Mouse (Mus musculus) embryonic facial prominence, embryonic 12.5 days (tissue): ENCODE data around the gene 4933430I17Rik. TPM values are rescaled to one million over a fixed set of nuclear protein-coding genes. Genes with fewer than 3 reads are reported as not detected.
"Not testable (repeated sequence)": the region's sequence is repeated elsewhere in the genome, so short reads cannot be mapped to it uniquely, and the experiment has no call there.

ENCODE experiments used
- ATAC-seq: fragments of 200-750 bp; cut with Nextera tagmentation; 2 replicates; pipeline ENCODE4 v1.8.0; 2017; ENCODE audit not compliant: insufficient number of reproducible peaks, insufficient read depth, low FRiP score, low TSS enrichment
- H3K27ac ChIP-seq: fragments of 300-500 bp; sonication (generic); 2 replicates; pipeline ENCODE4 v1.5.1; 2016; ENCODE audit warnings: mild to moderate bottlenecking
- H3K27me3 ChIP-seq: fragments of 300-500 bp; sonication (generic); 2 replicates; pipeline ENCODE4 v1.6.1; 2016; ENCODE audit warnings: mild to moderate bottlenecking, moderate library complexity
- H3K36me3 ChIP-seq: fragments of 300-500 bp; sonication (generic); 2 replicates; pipeline ENCODE4 v1.6.1; 2016; ENCODE audit warnings: mild to moderate bottlenecking
- H3K4me1 ChIP-seq: fragments of 300-500 bp; sonication (generic); 2 replicates; pipeline ENCODE4 v1.6.1; 2016
- H3K4me2 ChIP-seq: fragments of 300-500 bp; sonication (generic); replicated peaks from 2 replicates; pipeline ENCODE4 v1.6.1; 2016; ENCODE audit warnings: mild to moderate bottlenecking, moderate library complexity
- H3K4me3 ChIP-seq: fragments of 300-500 bp; sonication (generic); 2 replicates; pipeline ENCODE4 v1.5.1; 2016; ENCODE audit warnings: mild to moderate bottlenecking
- H3K9ac ChIP-seq: fragments of 300-500 bp; sonication (generic); 2 replicates; pipeline ENCODE4 v1.6.1; 2016; ENCODE audit warnings: mild to moderate bottlenecking, moderate library complexity
- H3K9me3 ChIP-seq: fragments of 300-500 bp; sonication (generic); 2 replicates; pipeline ENCODE4 v1.6.1; 2016; ENCODE audit warnings: mild to moderate bottlenecking, moderate library complexity
- WGBS: fragments of 180-500 bp; shearing (Covaris S2); methylation state at CpG from one replicate; pipeline ENCODE4 v1.1.7; 2016; 5-methylcytosine and 5-hydroxymethylcytosine counted together
- polyA plus RNA-seq: library from polyadenylated mRNA; unstranded; fragments of >200 nt; fragmentation: Nextera tagmentation; extraction: Ambion mirVana; gene quantifications from 2 replicates; pipeline ENCODE4 v1.2.1, GENCODE M21; 2016

4933430I17Rik gene
- polyA plus RNA-seq = 0.45 and 0.99 TPM in 2 replicates

DNA sequence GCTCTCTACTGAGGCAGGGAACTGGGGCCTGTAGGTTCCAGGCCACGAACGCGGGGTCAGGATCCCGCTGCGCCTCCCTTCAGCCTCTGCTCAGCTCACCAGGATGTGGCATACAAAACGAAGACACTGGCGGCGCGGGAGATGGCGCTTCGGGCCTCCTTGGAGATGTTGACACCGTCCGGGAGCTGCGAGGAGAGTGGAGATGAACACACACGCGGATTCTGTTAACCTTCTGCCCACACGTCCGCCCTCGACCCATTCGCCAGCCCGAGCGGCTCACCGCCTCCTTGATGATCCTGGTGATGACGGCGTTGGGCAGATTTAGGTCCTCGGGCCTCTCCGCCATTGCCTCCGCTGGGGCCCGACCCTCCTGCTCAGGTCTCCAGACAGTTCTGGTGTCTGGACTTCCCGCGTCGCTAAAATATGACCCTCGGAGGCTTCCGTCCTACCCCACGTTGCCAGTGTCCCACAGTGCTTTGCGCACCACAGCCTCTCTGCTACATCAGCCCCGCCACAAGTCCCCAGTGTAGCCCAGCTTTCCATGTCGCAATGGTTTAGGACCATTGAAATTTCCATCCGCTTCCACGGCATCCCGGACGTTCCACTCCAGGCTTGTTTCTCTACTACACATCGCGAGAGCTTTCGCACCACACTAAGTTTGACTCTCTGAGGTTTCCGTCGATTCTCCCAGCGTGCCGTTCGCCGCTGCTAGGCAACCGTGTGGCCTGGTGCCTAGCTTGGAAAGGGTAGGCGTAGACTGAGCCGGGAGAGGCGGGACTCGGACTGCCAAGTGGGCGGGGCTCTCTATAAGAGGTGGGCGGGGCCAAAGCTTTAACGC is at the start of gene 4933430I17Rik, which contains the start of gene Pole3:
4933430I17Rik (plus strand) TSS at position 719 of the 838 bp plus-strand sequence.
Pole3 (minus strand) TSS at position 418 of the 838 bp plus-strand sequence.
- peak within 1 kb of the TSS; percentile 68 for H3K4me2 ChIP-seq
- ATAC-seq = peak; percentile 98
- peaks cover 9% of the 10 kb centered on the region for H3K4me1 ChIP-seq
- peak within 1 kb of the TSS; percentile 83 for H3K4me3 ChIP-seq
- H3K27ac ChIP-seq = peak within 1 kb of the TSS; percentile 95
- peaks cover 16% of the 10 kb centered on the region for H3K36me3 ChIP-seq
- no peaks in the 10 kb centered on the region for H3K9me3 ChIP-seq
- H3K9ac ChIP-seq = peak within 1 kb of the TSS; percentile 78
- WGBS = under 1% methylated on average over 59 of the region's 59 CpGs
- no peaks in the 10 kb centered on the region for H3K27me3 ChIP-seq

DNA sequence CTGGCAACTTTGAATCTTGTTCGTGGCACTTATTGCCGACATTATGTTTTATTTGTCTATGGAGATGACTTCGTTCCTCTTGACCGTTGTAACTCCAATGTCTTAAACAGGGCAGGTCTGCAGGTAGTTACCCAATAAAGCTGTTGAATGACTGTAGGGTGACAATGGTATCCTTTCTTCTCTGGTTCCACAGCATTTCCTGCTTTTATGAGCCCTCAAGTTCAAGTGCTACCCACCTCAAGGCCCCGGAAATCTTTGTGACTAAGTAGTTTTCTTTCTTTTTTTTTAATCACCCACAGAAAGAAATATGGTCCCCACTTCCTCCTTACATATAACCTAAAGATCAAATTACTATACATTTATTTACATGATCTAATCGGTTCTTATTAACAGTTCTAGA is 49.4 kb upstream of the 4933430I17Rik start:
- WGBS = 87% methylated on average over 6 of the region's 6 CpGs
- Histone ChIP-seq H3K4me3 (no peak overlapping the region), H3K9ac (no peak overlapping the region), H3K4me2 (no peak overlapping the region), H3K4me1 (peaks cover 11% of the 10 kb centered on the region), H3K27me3 (peaks cover 24% of the 10 kb centered on the region), H3K36me3 (no peaks in the 10 kb centered on the region), H3K27ac (no peak overlapping the region), H3K9me3 (no peaks in the 10 kb centered on the region)
- ATAC-seq = no peak

DNA sequence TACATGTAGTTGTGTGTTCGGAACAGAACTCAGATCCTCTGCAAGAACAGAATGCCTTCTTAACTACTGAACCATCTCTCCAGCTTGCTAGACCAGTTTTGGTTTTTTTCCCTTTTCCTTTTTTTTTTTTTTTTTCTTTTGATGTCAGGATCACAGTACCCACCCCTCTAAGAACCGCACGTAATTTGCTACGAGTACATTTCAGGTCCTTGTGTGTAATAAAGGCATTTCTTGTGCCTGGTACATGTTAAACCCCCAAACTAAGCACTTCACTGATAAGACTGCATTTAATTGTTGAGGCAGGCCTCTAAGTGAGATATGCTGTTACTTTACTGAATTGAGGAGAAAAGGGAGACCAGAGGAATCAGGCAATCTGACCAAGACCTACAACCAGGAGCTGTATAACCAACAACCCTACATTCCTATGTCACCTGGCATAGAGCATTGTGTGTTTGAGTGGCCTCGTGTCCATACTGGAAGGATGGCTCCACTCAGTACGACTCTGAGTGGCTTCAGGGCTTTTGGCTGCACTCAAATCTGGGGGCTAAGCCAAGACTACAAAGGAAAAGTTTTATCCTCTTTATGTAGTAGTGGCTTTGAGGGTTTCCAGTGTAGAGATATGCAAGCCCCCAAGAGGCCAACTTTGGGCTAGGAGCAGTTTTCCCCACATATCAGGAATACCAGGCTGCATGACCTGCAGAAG is 47.5 kb upstream of the 4933430I17Rik start:
- H3K9ac ChIP-seq = no peak overlapping the region
- 79% methylated on average over 6 of the region's 6 CpGs for WGBS
- H3K27me3 ChIP-seq = peaks cover 25% of the 10 kb centered on the region
- H3K36me3 ChIP-seq = no peaks in the 10 kb centered on the region
- peaks cover 11% of the 10 kb centered on the region for H3K4me1 ChIP-seq
- H3K4me2 ChIP-seq = no peak overlapping the region
- no peaks in the 10 kb centered on the region for H3K9me3 ChIP-seq
- ATAC-seq = no peak
- no peak overlapping the region for H3K4me3 ChIP-seq
- no peak overlapping the region for H3K27ac ChIP-seq

DNA sequence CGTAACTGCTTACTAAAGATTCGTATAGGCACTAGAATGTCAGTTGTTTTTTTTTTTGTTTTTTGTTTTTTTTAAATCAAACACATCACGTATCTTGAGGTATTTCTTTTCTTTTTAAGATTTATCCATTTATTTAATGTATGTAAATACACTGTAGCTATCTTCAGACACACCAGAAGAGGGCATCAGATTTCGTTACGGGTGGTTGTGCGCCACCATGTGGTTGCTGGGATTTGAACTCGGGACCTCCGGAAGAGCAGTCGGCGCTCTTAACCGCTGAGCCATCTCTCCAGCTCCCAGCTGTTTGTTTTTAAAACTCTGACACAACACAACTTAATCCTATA is 45.6 kb upstream of the 4933430I17Rik start:
- 13% methylated on average over 11 of the region's 11 CpGs for WGBS
- H3K9me3 ChIP-seq, H3K36me3 ChIP-seq, H3K9ac ChIP-seq, H3K27ac ChIP-seq, ATAC-seq: not testable (repeated sequence)
- Histone ChIP-seq H3K4me3 (peak overlapping the region; percentile 44), H3K4me1 (peaks cover 11% of the 10 kb centered on the region), H3K4me2 (peak overlapping the region; percentile 88), H3K27me3 (peaks cover 27% of the 10 kb centered on the region)

DNA sequence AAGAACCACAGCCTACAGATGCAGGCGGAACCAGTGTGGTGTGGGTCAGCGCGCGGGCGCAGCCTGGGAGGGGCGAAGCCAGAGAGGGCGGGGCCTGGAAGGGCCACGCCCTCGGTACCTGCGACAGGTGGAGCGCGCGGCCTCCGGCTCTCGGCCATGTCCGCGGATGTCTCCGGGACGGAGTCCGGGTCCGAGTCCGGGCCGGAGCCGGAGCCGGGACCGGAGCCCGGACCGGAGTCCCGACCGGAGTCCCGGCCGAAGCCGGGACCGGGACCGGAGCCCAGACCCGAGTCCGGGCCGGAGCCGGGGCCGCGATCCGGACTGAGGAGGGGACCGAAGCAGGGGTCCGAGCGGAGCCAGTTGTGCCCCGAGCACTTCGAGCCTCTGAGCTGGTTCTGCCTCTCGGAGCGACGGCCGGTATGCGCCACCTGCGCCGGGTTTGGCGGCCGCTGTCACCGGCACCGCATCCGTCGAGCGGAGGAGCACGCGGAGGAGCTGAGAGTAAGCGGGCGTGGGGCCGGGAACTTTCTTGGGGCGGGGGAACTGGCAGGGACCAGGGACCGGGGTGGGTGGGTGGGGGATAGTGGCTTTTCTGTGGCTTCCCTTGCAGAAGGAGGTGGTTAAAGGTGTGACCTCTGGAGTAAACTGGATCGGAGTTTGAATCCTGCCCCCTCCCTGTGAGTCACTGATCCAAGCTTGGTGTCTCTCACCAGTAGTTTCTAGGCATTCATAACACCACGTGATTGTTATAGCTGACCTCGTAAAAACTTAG is 45.0 kb upstream of the 4933430I17Rik start, which contains the start of gene Bspry:
Bspry (plus strand) TSS at position 117 of the 772 bp plus-strand sequence.
- Histone ChIP-seq H3K4me3 (peak within 1 kb of the TSS; percentile 44), H3K27me3 (peaks cover 27% of the 10 kb centered on the region), H3K9me3 (no peaks in the 10 kb centered on the region), H3K27ac (no peak within 1 kb of the TSS), H3K4me1 (peaks cover 11% of the 10 kb centered on the region), H3K9ac (no peak within 1 kb of the TSS), H3K4me2 (peak within 1 kb of the TSS; percentile 88), H3K36me3 (no peaks in the 10 kb centered on the region)
- peak; percentile 42; the same call in 1 of the 2 replicates for ATAC-seq
- WGBS = 3% methylated on average over 71 of the region's 71 CpGs

DNA sequence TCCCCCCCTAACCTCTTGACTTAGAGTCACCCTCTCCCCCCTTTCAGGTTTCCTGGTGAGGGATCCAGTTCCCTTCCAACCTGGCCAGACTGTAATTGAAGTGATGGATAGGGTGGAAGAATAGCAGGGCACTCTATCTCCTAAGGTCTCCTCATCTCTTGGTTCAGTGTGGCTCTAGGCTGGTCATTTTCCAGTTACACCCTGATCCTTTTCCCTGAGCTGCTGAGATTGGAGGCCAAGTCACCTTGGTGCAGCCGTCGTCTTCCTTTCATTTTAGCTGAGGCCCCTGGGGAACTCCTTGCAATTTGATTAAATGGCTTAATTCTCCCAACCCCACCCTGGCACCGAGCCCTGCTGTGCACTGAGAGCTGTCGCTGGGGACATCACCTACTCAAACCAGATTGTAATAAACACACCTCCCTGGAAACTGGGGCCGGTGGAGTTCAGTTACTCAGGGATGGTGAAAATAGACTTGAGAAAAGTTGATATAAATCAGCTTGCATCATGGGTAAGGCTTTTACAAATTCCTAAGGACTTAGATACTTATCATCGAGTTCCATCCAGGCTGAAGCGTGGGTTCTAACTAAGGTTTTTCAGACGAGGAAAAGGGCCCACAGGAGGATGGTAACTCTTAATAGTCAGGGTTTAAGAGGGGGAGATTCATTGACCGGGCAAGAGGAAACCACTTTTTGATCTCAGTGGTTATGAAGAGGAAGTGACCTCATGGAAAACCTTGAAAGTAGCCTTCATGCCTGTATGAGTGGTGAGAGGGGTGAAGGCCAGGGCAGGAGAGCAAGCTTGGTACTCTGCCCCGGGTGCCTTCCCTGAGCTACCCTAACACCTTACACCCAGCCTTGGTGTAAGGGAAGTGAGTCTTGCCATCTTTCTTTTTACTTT is 44.2 kb upstream of the 4933430I17Rik start:
- peaks cover 11% of the 10 kb centered on the region for H3K4me1 ChIP-seq
- peak overlapping the region; percentile 44; the same call in 1 of the 2 replicates for H3K4me3 ChIP-seq
- 45% methylated on average over 10 of the region's 10 CpGs for WGBS
- no peak overlapping the region for H3K27ac ChIP-seq
- no peak overlapping the region for H3K4me2 ChIP-seq
- H3K9ac ChIP-seq = no peak overlapping the region
- ATAC-seq = no peak
- no peaks in the 10 kb centered on the region for H3K9me3 ChIP-seq
- no peaks in the 10 kb centered on the region for H3K36me3 ChIP-seq
- peaks cover 27% of the 10 kb centered on the region for H3K27me3 ChIP-seq

DNA sequence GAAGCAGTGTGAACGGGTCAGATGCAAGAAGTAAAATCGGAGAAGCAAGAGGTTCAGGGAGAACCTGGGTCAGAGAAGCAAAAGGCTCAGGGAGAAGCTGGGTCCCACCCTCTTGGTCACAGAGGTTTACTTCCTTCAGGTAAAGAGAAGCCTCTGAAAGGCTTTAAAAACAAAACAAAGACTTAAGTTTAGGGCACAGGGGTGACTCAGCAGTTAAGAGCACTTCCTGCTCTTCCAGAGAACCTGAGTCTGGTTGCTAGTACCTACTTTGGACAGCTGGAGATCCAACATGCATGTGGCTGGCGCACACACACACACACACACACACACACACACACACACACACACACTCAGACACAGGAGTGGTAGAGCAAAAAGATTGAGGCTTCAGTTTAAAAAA is 40.2 kb upstream of the 4933430I17Rik start:
- Histone ChIP-seq H3K4me2 (no peak overlapping the region), H3K9me3 (no peaks in the 10 kb centered on the region), H3K4me3 (no peak overlapping the region), H3K36me3 (no peaks in the 10 kb centered on the region), H3K27ac (no peak overlapping the region), H3K9ac (no peak overlapping the region), H3K27me3 (peaks cover 12% of the 10 kb centered on the region), H3K4me1 (peaks cover 7% of the 10 kb centered on the region)
- ATAC-seq = no peak
- WGBS = 78% methylated on average over 3 of the region's 3 CpGs

DNA sequence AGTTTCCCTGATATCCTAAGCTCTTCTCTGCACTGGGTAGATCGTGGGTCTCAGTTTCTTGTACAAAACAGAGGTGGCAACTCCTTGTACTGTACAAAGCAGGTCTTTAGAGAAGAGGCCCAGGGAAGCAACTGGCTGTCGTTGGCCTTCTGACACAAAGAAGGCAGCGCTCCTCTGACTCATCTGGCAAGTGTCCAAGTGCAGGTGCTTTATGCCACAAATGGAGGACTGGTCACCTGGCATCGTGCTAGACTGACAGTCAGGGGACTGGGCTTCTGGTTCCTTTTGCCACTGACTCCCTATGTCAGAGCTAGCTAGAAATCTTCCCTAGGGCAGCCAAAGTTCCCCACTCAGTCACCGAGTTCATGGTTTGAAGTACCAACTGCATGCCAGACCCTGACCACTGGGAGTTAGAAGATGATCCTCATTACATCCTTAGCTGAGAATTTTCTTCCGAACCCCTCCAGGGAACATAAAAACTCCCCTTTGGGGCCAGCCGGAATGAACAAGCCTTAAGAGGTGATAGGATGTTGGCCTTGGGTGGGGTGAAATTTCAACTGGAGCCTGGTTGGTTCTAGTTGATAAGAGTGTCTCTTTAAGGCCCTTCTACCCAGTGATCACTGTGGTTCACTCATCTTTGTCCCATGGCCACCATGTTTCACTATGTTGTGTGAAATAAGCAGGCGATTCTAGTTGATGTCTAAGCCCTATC is 39.6 kb upstream of the 4933430I17Rik start:
- WGBS = 88% methylated on average over 8 of the region's 8 CpGs
- Histone ChIP-seq H3K27ac (no peak overlapping the region), H3K36me3 (no peaks in the 10 kb centered on the region), H3K4me1 (peaks cover 2% of the 10 kb centered on the region; the same call in 1 of the 2 replicates), H3K9me3 (no peaks in the 10 kb centered on the region), H3K27me3 (peaks cover 5% of the 10 kb centered on the region), H3K9ac (no peak overlapping the region), H3K4me3 (no peak overlapping the region), H3K4me2 (no peak overlapping the region)
- no peak for ATAC-seq

DNA sequence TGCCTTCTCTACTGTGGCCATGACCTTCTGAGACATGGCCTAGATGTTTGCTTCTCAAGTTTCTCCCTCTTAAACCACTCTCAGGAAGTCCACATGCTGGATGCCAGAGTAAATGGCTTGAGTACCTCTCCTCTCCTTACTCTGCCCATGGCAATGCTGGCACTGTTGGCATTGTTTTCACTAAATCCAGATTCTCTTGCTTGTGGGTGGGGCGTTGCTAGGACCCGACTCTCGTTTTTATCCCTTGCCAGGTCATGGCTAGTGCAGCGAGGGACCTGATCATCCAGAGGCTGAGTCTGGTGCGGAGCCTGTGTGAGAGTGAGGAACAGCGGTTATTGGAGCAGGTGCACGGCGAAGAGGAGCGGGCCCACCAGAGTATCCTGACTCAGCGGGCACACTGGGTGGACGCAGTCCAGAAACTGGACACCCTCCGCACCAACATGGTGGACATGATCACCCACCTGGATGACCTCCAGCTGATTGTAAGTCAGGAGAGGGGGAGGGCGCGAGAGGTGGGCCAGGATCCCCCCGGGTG is 38.9 kb upstream of the 4933430I17Rik start:
- WGBS = 87% methylated on average over 15 of the region's 15 CpGs
- Histone ChIP-seq H3K9me3 (no peaks in the 10 kb centered on the region), H3K36me3 (no peaks in the 10 kb centered on the region), H3K4me2 (no peak overlapping the region), H3K27ac (no peak overlapping the region), H3K9ac (no peak overlapping the region), H3K27me3 (0 out of 2 replicates have a peak, but pooled peaks cover 2% of the 10 kb centered on the region), H3K4me1 (no peaks in the 10 kb centered on the region), H3K4me3 (no peak overlapping the region)
- ATAC-seq = no peak

DNA sequence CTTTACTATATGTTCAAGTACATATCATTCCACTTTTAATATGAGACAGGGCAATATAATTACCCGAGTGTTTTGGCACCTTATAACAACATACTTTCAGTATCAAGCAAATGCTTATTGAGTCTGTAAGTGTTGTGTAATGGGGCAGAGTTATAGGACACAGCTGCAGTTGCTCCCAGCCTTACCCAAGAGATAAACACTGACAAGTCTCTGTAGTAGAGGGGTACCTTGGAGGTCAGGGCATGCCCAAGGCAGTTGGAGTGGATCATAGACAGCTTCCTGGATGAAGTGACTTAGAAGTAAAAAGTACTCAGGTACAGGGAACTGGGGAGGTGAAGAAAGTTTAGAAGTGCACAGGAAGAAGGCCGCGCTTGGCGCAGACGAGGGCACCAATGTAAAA is 38.0 kb upstream of the 4933430I17Rik start:
- no peak for ATAC-seq
- Histone ChIP-seq H3K4me2 (no peak overlapping the region), H3K9me3 (no peaks in the 10 kb centered on the region), H3K9ac (no peak overlapping the region), H3K27ac (no peak overlapping the region), H3K4me1 (no peaks in the 10 kb centered on the region), H3K36me3 (no peaks in the 10 kb centered on the region), H3K27me3 (0 out of 2 replicates have a peak, but pooled peaks cover 2% of the 10 kb centered on the region), H3K4me3 (no peak overlapping the region)
- WGBS = 87% methylated on average over 5 of the region's 5 CpGs
